In the genomic region with DNA sequence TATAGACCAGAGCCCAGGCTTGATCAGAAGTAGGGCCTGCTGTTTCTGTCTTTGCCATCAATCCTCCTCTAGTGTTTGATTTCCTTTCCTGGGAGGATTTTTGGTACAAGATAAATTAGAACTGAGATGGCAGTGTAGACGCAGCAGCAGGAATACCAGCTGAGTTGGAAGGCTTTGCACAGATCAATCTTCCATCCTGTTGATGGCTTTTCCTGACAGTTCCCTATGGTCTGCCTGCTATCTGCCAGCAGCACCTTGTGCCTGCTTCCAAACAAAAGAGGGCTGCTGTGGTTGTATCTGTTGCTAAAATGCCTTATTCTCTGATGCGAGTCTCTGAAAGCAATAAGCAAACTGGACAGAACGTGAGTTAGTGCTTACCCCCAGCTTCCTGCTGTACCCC, we compare ENCODE assay signal across 18 mouse cellular contexts.
DNase-seq lines count a peak whose midpoint lies in the region; ATAC-seq and TF ChIP-seq lines count a peak whose summit lies in the region.
"Had no signal": no experiment of that assay in that cellular context is flagged by ENCODE, and none has a peak within 500 bp of the region (broad histone marks: within the 10 kb centered on the region; RNA-seq: fewer than 3 reads in every experiment).

No protein-coding gene starts in this region.

- H3K4me2 ChIP-seq in liver, embryonic 11.5 days: no peak overlapping the region
- H3K4me2 ChIP-seq in liver, embryonic 12.5 days: no peak overlapping the region
- no peak overlapping the region for H3K4me2 ChIP-seq in forebrain, postnatal 0 days (ENCODE audit: low read depth)
- no peak overlapping the region for H3K4me2 ChIP-seq in hindbrain, embryonic 14.5 days (replicated peaks)
- H3K4me2 ChIP-seq in midbrain, postnatal 0 days (ENCODE audit: low read depth, low read length, poor library complexity, severe bottlenecking): no peak overlapping the region
- H3K4me2 ChIP-seq: lung, embryonic 14.5 days had no signal

- no peaks in the 10 kb centered on the region for H3K27me3 ChIP-seq in liver, embryonic 11.5 days (replicated peaks; ENCODE audit: control insufficient read depth, insufficient read depth, low read length)
- no peaks in the 10 kb centered on the region for H3K27me3 ChIP-seq in liver, embryonic 12.5 days (replicated peaks)
- H3K27me3 ChIP-seq in forebrain, postnatal 0 days (ENCODE audit: insufficient read depth, low read length): no peaks in the 10 kb centered on the region
- H3K27me3 ChIP-seq in hindbrain, embryonic 14.5 days (ENCODE audit: control insufficient read depth, insufficient read depth, low read length): no peaks in the 10 kb centered on the region
- no peaks in the 10 kb centered on the region for H3K27me3 ChIP-seq in midbrain, postnatal 0 days (ENCODE audit: insufficient read depth, low read length)

- 43% methylated on average over 3 of the region's 3 CpGs for WGBS in liver, embryonic 11.5 days
- 41% methylated on average over 3 of the region's 3 CpGs for WGBS in liver, embryonic 12.5 days (ENCODE audit: insufficient replicate concordance)
- WGBS in forebrain, postnatal 0 days: 52% methylated on average over 3 of the region's 3 CpGs
- 57% methylated on average over 3 of the region's 3 CpGs for WGBS in hindbrain, embryonic 14.5 days
- 38% methylated on average over 3 of the region's 3 CpGs for WGBS in midbrain, postnatal 0 days

- no peak overlapping the region for H3K9ac ChIP-seq in liver, embryonic 11.5 days (ENCODE audit: low read depth, low read length)
- no peak overlapping the region for H3K9ac ChIP-seq in liver, embryonic 12.5 days
- H3K9ac ChIP-seq in forebrain, postnatal 0 days: no peak overlapping the region
- H3K9ac ChIP-seq in hindbrain, embryonic 14.5 days: peak overlapping the region; percentile 45; the same call in 1 of the 2 replicates
- H3K9ac ChIP-seq in midbrain, postnatal 0 days (replicated peaks; ENCODE audit: low read length, poor library complexity, severe bottlenecking): 0 out of 2 replicates have a peak overlapping the region, but pooled peaks have one; percentile 29
- H3K9ac ChIP-seq: lung, embryonic 14.5 days had no signal

- no peak overlapping the region for H3K27ac ChIP-seq in liver, embryonic 11.5 days (ENCODE audit: low read depth, low read length)
- H3K27ac ChIP-seq in liver, embryonic 12.5 days: no peak overlapping the region
- peak overlapping the region; percentile 45; the same call in 1 of the 2 replicates for H3K27ac ChIP-seq in forebrain, postnatal 0 days (ENCODE audit: low read depth, low read length)
- H3K27ac ChIP-seq in hindbrain, embryonic 14.5 days: peak overlapping the region; percentile 71
- peak overlapping the region; percentile 52 for H3K27ac ChIP-seq in midbrain, postnatal 0 days (ENCODE audit: low read depth, low read length)

- TF ChIP-seq CTCF in forebrain, postnatal 0 days (IDR thresholded peaks at IDR 0.05; ENCODE audit: low read depth): no peak
- no peak for TF ChIP-seq CTCF in midbrain, postnatal 0 days (IDR thresholded peaks at IDR 0.05)

- intact Hi-C loops in left cerebral cortex, postnatal 25 days (cut with DNase I): no loop called here

- no peak overlapping the region for H3K4me3 ChIP-seq in liver, embryonic 11.5 days (ENCODE audit: low read depth, low read length)
- H3K4me3 ChIP-seq in liver, embryonic 12.5 days: no peak overlapping the region
- no peak overlapping the region for H3K4me3 ChIP-seq in forebrain, postnatal 0 days (ENCODE audit: low read depth, low read length)
- no peak overlapping the region for H3K4me3 ChIP-seq in hindbrain, embryonic 14.5 days (replicated peaks; ENCODE audit: low read length)
- H3K4me3 ChIP-seq in midbrain, postnatal 0 days (ENCODE audit: low read depth, low read length): no peak overlapping the region

- ATAC-seq in liver, embryonic 11.5 days (replicated peaks; ENCODE audit: low FRiP score): no peak
- ATAC-seq in liver, embryonic 12.5 days: no peak
- peak; percentile 69 for ATAC-seq in forebrain, postnatal 0 days
- no peak for ATAC-seq in hindbrain, embryonic 14.5 days (ENCODE audit: low FRiP score)
- no peak for ATAC-seq in midbrain, postnatal 0 days (ENCODE audit: low FRiP score)

- peak; percentile 20 for DNase-seq in liver, embryonic 11.5 days (ENCODE audit: low spot score)
- peak; percentile 36 for DNase-seq in forebrain, postnatal 0 days
- no peak for DNase-seq in hindbrain, embryonic 14.5 days (ENCODE audit: low spot score)
- no peak for DNase-seq in midbrain, postnatal 0 days (ENCODE audit: low spot score)
- no peak for DNase-seq in gastrocnemius, adult 8-10 months (ENCODE audit: low spot score in 2 of 2)
- DNase-seq in left cerebral cortex, postnatal 25 days (ENCODE audit: low spot score in 2 of 2): no peak
- DNase-seq: adrenal gland, postnatal 36 days; cerebellum, adult 2 months; cerebellum, postnatal 36 days; gastrocnemius, postnatal 25 days; kidney, adult 2 months; kidney, postnatal 10 days; left cerebral cortex, postnatal 4 days; lung, embryonic 14.5 days; lung, postnatal 4 days; spleen, adult 18-20 months; thymus, postnatal 25 days had no signal

- no peaks in the 10 kb centered on the region for H3K36me3 ChIP-seq in liver, embryonic 11.5 days (ENCODE audit: control insufficient read depth, insufficient read depth, low read length)
- H3K36me3 ChIP-seq in liver, embryonic 12.5 days: no peaks in the 10 kb centered on the region
- H3K36me3 ChIP-seq in forebrain, postnatal 0 days (ENCODE audit: insufficient read depth): no peaks in the 10 kb centered on the region; the same call in 1 of the 2 replicates
- H3K36me3 ChIP-seq in hindbrain, embryonic 14.5 days (replicated peaks; ENCODE audit: control insufficient read depth, insufficient read depth): 0 out of 2 replicates have a peak, but pooled peaks cover 4% of the 10 kb centered on the region
- no peaks in the 10 kb centered on the region; the same call in 1 of the 2 replicates for H3K36me3 ChIP-seq in midbrain, postnatal 0 days (ENCODE audit: insufficient read depth, low read length)

- H3K9me3 ChIP-seq in liver, embryonic 11.5 days (ENCODE audit: control insufficient read depth, low read length): no peaks in the 10 kb centered on the region
- no peaks in the 10 kb centered on the region for H3K9me3 ChIP-seq in liver, embryonic 12.5 days (replicated peaks)
- H3K9me3 ChIP-seq in forebrain, postnatal 0 days (ENCODE audit: low read length): no peaks in the 10 kb centered on the region
- no peaks in the 10 kb centered on the region for H3K9me3 ChIP-seq in hindbrain, embryonic 14.5 days (ENCODE audit: control insufficient read depth, low read length)
- no peaks in the 10 kb centered on the region for H3K9me3 ChIP-seq in midbrain, postnatal 0 days (ENCODE audit: low read length)

- no peaks in the 10 kb centered on the region for H3K4me1 ChIP-seq in liver, embryonic 11.5 days (replicated peaks; ENCODE audit: control insufficient read depth, insufficient read depth, low read length)
- no peaks in the 10 kb centered on the region for H3K4me1 ChIP-seq in liver, embryonic 12.5 days
- H3K4me1 ChIP-seq in forebrain, postnatal 0 days (ENCODE audit: insufficient read depth): 0 out of 2 replicates have a peak, but pooled peaks cover 5% of the 10 kb centered on the region
- peaks cover 14% of the 10 kb centered on the region; the same call in 1 of the 2 replicates for H3K4me1 ChIP-seq in hindbrain, embryonic 14.5 days (replicated peaks; ENCODE audit: control insufficient read depth, insufficient read depth, low read length)
- peaks cover 7% of the 10 kb centered on the region; the same call in 1 of the 2 replicates for H3K4me1 ChIP-seq in midbrain, postnatal 0 days (ENCODE audit: insufficient read depth, low read length)

Comparison
In these comparisons a context has a peak if more than half of its experiments do, and no peak if none do; other contexts are left out.
1. DNase-seq: peak in liver, embryonic 11.5 days (single experiment) and forebrain, postnatal 0 days (single experiment); none in hindbrain, embryonic 14.5 days (single experiment), midbrain, postnatal 0 days (single experiment), gastrocnemius, adult 8-10 months (0 of 2) and left cerebral cortex, postnatal 25 days (0 of 2).
2. H3K27ac ChIP-seq: peak in forebrain, postnatal 0 days (single experiment), hindbrain, embryonic 14.5 days (single experiment) and midbrain, postnatal 0 days (single experiment); none in liver, embryonic 11.5 days (single experiment) and liver, embryonic 12.5 days (single experiment).
3. H3K9ac ChIP-seq: peak in hindbrain, embryonic 14.5 days (single experiment) and midbrain, postnatal 0 days (single experiment); none in liver, embryonic 11.5 days (single experiment), liver, embryonic 12.5 days (single experiment) and forebrain, postnatal 0 days (single experiment).